Mouse (Mus musculus): Measurements from ENCODE around the gene Qk. TPM values are rescaled to one million over a fixed set of nuclear protein-coding genes. Genes with fewer than 3 reads are reported as not detected.

Qk gene
- total RNA-seq, 2 experiments from 2014 or later: 311 to 342 TPM

DNA sequence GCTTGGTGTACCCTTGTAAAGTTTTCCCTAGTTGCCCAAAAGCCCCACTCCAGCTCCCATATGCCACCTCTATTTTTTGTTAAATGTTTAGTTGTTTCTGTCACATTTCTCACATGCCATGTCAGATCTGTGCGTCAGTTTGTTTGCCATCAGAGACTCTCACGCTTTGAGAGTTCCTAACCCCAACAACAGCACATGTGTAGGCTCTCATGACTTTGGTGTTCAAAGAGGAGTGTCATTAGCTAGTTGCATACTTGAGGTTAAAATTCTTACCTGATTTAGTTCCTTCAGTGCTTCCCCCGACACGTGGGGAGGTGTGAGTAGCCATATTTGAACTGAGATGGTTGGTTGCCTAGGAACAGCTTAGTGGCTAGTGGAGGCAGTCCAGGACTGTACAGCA, 2.1 kb upstream of the Qk start:
- H3K4me3 ChIP-seq: no peak overlapping the region
- TF ChIP-seq CTCF (IDR thresholded peaks at IDR 0.05): no peak
- intact Hi-C loops (cut with DNase I): loop anchor here (2.0 kb wide), 1 partner anchor 423 kb away; no protein-coding TSS in a partner anchor
- peak overlapping the region; percentile 26 for H3K27ac ChIP-seq
- DNase-seq (ENCODE audit: extremely low spot score in 1 of 2, low spot score in 2 of 2): peak in 1 of 2 experiments; percentile 10

DNA sequence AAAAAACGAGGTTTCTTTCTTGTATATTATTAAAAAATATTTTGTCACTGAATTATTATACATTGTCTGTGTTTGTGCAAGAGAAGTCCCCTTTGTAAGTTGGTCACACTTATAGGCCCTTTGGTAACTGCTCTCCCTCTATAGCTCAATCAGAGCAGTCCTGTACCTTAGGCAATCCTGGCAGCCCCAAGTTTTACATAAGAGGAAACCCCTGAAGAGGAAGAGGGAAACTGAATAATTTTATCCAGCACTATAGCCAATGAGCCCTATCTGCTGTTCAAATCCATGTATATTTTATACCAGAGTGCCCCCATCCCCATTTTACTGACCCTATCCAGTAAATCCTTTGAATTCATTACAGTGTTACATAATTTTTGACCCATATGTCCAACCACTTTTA, 1.4 kb upstream of the Qk start:
- no peak for TF ChIP-seq CTCF (IDR thresholded peaks at IDR 0.05)
- Histone ChIP-seq H3K4me3 (peak overlapping the region; percentile 89), H3K27ac (peak overlapping the region; percentile 99)

GRCm38 (mm10) chr17:10320456-10320790, 769 bp upstream of the Qk start:
- Histone ChIP-seq H3K27ac (peak overlapping the region; percentile 99), H3K4me3 (peak overlapping the region; percentile 89)
- intact Hi-C loops (cut with DNase I): loop anchor here (2.0 kb wide), 1 partner anchor 424 kb away; no protein-coding TSS in a partner anchor
- no peak for TF ChIP-seq CTCF (IDR thresholded peaks at IDR 0.05)
- no peak for DNase-seq (ENCODE audit: extremely low spot score in 1 of 2, low spot score in 2 of 2)

More for the DNA sequence above, 1.4 kb upstream of the Qk start:
- DNase-seq (ENCODE audit: extremely low spot score in 1 of 2, low spot score in 2 of 2): peak in 1 of 2 experiments; percentile 4
- intact Hi-C loops (cut with DNase I): loop anchor here (2.0 kb wide), 1 partner anchor 424 kb away; no protein-coding TSS in a partner anchor

DNA sequence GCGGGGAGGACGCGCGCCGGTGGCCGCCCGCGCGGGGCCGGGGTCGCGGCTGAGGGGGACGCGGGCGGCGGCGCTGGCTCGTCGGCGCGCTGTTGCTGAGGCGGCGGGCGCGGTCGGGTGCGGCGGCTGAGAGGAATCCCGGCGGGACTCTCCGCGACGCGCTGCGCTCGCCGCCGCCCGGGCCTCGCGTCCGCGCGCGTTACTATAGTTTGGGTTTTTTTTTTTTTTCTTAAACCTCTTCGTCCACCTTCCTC, 296 bp downstream of the Qk start:
- no peak for TF ChIP-seq CTCF (IDR thresholded peaks at IDR 0.05)
- intact Hi-C loops (cut with DNase I): loop anchor here (2.0 to 5.0 kb wide), 11 partner anchors 173 to 1653 kb away; partner anchors contain the start of genes Pacrg and Prkn
- H3K27ac ChIP-seq: peak overlapping the region; percentile 99
- H3K4me3 ChIP-seq: peak overlapping the region; percentile 89
- DNase-seq (ENCODE audit: extremely low spot score in 1 of 2, low spot score in 2 of 2): peak in 1 of 2 experiments; percentile 40

DNA sequence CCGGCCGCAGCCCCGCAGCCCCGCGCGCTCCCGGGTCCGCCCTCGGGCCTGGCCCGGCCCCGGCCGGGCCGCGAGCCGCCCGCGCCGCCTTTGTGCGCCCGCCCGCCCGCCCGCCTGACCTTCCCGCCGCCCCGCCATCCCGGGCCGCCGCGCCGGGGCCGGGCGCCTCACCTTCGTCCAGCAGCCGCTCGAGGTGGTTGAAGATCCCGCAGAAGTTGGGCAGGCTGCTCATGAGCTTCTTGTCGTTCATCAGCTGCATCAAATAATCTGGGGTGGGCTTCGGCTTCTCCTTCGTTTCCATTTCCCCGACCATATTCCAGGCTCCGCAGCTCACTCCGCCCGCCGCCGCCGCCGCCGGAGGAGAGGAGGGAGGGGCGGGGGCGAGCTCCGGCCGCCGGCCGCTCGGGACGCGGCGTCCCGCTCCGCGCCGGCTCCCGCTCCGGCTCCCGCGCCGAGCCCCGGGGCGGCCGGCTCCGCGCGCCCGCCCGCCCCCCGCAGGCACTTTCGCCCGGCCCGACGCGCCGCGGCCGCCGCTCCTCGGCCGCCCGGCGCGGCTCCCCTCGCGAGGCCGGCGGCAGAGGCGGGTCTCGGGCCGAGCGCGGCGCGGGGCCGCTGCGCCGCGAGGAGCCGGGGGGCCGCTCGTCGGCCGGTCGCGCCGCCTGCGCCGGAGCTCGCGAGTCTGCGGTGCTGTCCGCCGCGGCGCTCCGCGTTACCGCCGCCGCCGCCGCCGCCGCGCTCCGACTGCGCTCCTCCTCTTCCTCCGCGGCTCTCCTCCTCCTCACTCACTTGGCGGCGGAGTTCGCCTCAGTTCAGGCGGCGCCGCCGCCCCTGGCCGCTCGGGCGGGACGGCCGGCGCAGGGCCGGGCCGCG, 858 bp downstream of the Qk start:
- DNase-seq (ENCODE audit: extremely low spot score in 1 of 2, low spot score in 2 of 2): peak; percentile 77 to 79
- intact Hi-C loops (cut with DNase I): loop anchor here (2.0 to 5.0 kb wide), 11 partner anchors 174 to 1654 kb away; partner anchors contain the start of genes Pacrg and Prkn
- peak overlapping the region; percentile 64 for H3K4me3 ChIP-seq
- no peak for TF ChIP-seq CTCF (IDR thresholded peaks at IDR 0.05)
- H3K27ac ChIP-seq: peak overlapping the region; percentile 94

GRCm38 (mm10) chr17:10317981-10318551, 1.6 kb downstream of the Qk start:
- no peak for DNase-seq (ENCODE audit: extremely low spot score in 1 of 2, low spot score in 2 of 2)
- intact Hi-C loops (cut with DNase I): loop anchor here (2.0 to 5.0 kb wide), 11 partner anchors 174 to 1654 kb away; partner anchors contain the start of genes Pacrg and Prkn
- Histone ChIP-seq H3K27ac (peak overlapping the region; percentile 91), H3K4me3 (peak overlapping the region; percentile 64)
- no peak for TF ChIP-seq CTCF (IDR thresholded peaks at IDR 0.05)

GRCm38 (mm10) chr17:10317186-10317585, 2.5 kb downstream of the Qk start:
- peak in 1 of 2 experiments; percentile 56 for DNase-seq (ENCODE audit: extremely low spot score in 1 of 2, low spot score in 2 of 2)
- TF ChIP-seq CTCF (IDR thresholded peaks at IDR 0.05): peak; percentile 67

GRCm38 (mm10) chr17:10316446-10316845, 3.2 kb downstream of the Qk start:
- no peak for TF ChIP-seq CTCF (IDR thresholded peaks at IDR 0.05)
- intact Hi-C loops (cut with DNase I): loop anchor here (5.0 kb wide), 6 partner anchors 176 to 1656 kb away; partner anchors contain the start of genes Pacrg and Prkn
- Histone ChIP-seq H3K27ac (peak overlapping the region; percentile 91), H3K4me3 (peak overlapping the region; percentile 64)
- no peak for DNase-seq (ENCODE audit: extremely low spot score in 1 of 2, low spot score in 2 of 2)

More at GRCm38 (mm10) chr17:10317186-10317585, 2.5 kb downstream of the Qk start:
- H3K27ac ChIP-seq: peak overlapping the region; percentile 91
- peak overlapping the region; percentile 64 for H3K4me3 ChIP-seq
- intact Hi-C loops (cut with DNase I): loop anchor here (5.0 kb wide), 6 partner anchors 175 to 1655 kb away; partner anchors contain the start of genes Pacrg and Prkn

- Histone ChIP-seq H3K27ac (no peak overlapping the region; the same call in 1 of the 2 replicates), H3K4me3 (peak overlapping the region; percentile 64; the same call in 1 of the 2 replicates)
- TF ChIP-seq CTCF (IDR thresholded peaks at IDR 0.05): no peak
- intact Hi-C loops (cut with DNase I): no loop called here
- DNase-seq (ENCODE audit: extremely low spot score in 1 of 2, low spot score in 2 of 2): no peak
Measured at GRCm38 (mm10) chr17:10310046-10310445, 9.6 kb downstream of the Qk start.

- no peak for TF ChIP-seq CTCF (IDR thresholded peaks at IDR 0.05)
- H3K4me3 ChIP-seq: peak overlapping the region; percentile 64
- H3K27ac ChIP-seq: no peak overlapping the region
Measured at GRCm38 (mm10) chr17:10309135-10309623, 10.5 kb downstream of the Qk start.

DNA sequence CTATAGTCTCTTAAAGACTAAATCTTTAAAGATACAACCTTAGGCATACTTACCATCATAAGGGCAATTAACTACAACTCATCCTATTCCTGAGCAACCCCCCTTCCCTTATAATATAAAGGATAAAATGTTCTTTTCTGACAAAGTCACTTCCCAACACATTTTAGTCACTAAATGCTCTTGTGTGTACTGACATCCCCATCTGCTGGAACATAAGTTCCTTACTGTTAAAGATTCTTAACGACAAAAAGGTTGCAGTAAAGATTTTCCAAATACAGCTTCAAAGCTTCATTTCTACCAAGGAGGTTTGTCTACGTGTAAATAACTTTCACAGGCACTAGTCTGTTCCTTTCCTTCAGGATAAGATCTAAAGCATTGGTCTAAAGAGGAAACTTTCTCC, 13.2 kb downstream of the Qk start:
- TF ChIP-seq CTCF (IDR thresholded peaks at IDR 0.05): peak; percentile 41
- Histone ChIP-seq H3K4me3 (peak overlapping the region; percentile 11; the same call in 1 of the 2 replicates), H3K27ac (no peak overlapping the region)
- no peak for DNase-seq (ENCODE audit: extremely low spot score in 1 of 2, low spot score in 2 of 2)
- intact Hi-C loops (cut with DNase I): no loop called here

More at GRCm38 (mm10) chr17:10309135-10309623, 10.5 kb downstream of the Qk start:
- no peak for DNase-seq (ENCODE audit: extremely low spot score in 1 of 2, low spot score in 2 of 2)
- intact Hi-C loops (cut with DNase I): no loop called here

DNA sequence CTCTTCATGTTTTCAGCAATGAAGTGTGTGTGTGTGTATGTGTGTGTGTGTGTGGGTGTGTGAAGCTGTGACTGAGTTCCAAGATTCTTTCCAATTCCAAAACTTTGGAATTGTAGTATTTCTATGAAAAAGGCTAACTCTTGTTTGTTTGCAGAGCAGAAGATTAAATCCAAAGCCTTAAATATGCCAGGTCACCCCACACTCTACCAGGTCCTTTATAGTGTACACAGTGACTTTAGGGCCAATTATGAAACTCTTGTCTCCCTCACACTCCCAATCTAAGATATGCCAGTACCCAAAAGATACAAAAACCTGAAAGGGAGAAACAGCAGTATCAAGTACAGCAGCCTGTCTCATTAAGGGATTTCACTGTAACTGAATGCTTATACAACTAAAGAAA, 15.7 kb downstream of the Qk start:
- no peak overlapping the region for H3K27ac ChIP-seq
- H3K4me3 ChIP-seq: no peak overlapping the region
- no peak for DNase-seq (ENCODE audit: extremely low spot score in 1 of 2, low spot score in 2 of 2)
- TF ChIP-seq CTCF (IDR thresholded peaks at IDR 0.05): no peak
- intact Hi-C loops (cut with DNase I): no loop called here
